Mouse (Mus musculus): Measurements from ENCODE around the gene Olfr1052.

- TF ChIP-seq POLR2A (IDR thresholded peaks at IDR 0.05; ENCODE audit: insufficient read length, low read depth) (no peak), E2F4 (IDR thresholded peaks at IDR 0.05; ENCODE audit: insufficient read depth) (no peak), USF1 (IDR thresholded peaks at IDR 0.05; ENCODE audit: low read depth) (no peak), MAX (IDR thresholded peaks at IDR 0.05; ENCODE audit: low read depth) (no peak), CEBPB (IDR thresholded peaks at IDR 0.05; ENCODE audit: insufficient read depth, poor library complexity, severe bottlenecking) (no peak)
Measured at GRCm38 (mm10) chr2:86335333-86335732, 43.1 kb downstream of the Olfr1052 start, which contains the start of gene Olfr1054.
